Mouse (Mus musculus) kidney, postnatal 14 days (tissue): ENCODE measurements around the gene Kat2b.
"Not testable (repeated sequence)": the region's sequence is repeated elsewhere in the genome, so short reads cannot be mapped to it uniquely, and the experiment has no call there.

Experiments
- DNase-seq: peaks from one replicate; pipeline ENCODE4 v3.0.0; 2022; ENCODE audit warnings: mixed read lengths

The Kat2b gene

GRCm38 (mm10) chr17:53570361-53570875, 3.8 kb downstream of the Kat2b start:
- peak; percentile 17 for DNase-seq

- DNase-seq: not testable (repeated sequence)
These were observed 4.3 kb downstream of the Kat2b start for GRCm38 (mm10) chr17:53570932-53571331.

- peak; percentile 38 for DNase-seq
These were observed 6.4 kb downstream of the Kat2b start for GRCm38 (mm10) chr17:53573019-53573556.

- DNase-seq: no peak
These were observed 10.5 kb downstream of the Kat2b start for GRCm38 (mm10) chr17:53577151-53577550.

- no peak for DNase-seq
These were observed 11.1 kb downstream of the Kat2b start for GRCm38 (mm10) chr17:53577754-53578153.

- DNase-seq: no peak
These were observed 11.6 kb downstream of the Kat2b start for GRCm38 (mm10) chr17:53578249-53578648.

- no peak for DNase-seq
These were observed 12.1 kb downstream of the Kat2b start for GRCm38 (mm10) chr17:53578776-53579175.

- DNase-seq: no peak
These were observed 13.0 kb downstream of the Kat2b start for GRCm38 (mm10) chr17:53579612-53580011.

GRCm38 (mm10) chr17:53580237-53580636, 13.6 kb downstream of the Kat2b start:
- no peak for DNase-seq

- DNase-seq: no peak
These were observed 15.4 kb downstream of the Kat2b start for GRCm38 (mm10) chr17:53582026-53582585.

- DNase-seq: no peak
These were observed 16.1 kb downstream of the Kat2b start for GRCm38 (mm10) chr17:53582805-53583204.

GRCm38 (mm10) chr17:53583846-53584579, 17.4 kb downstream of the Kat2b start:
- no peak for DNase-seq

GRCm38 (mm10) chr17:53587074-53587851, 20.6 kb downstream of the Kat2b start:
- DNase-seq: peak; percentile 94

- no peak for DNase-seq
These were observed 21.6 kb downstream of the Kat2b start for GRCm38 (mm10) chr17:53588097-53588855.

GRCm38 (mm10) chr17:53590110-53590509, 23.4 kb downstream of the Kat2b start:
- no peak for DNase-seq

- DNase-seq: no peak
These were observed 25.2 kb downstream of the Kat2b start for GRCm38 (mm10) chr17:53591910-53592309.

- DNase-seq: no peak
These were observed 27.9 kb downstream of the Kat2b start for GRCm38 (mm10) chr17:53594590-53594989.

GRCm38 (mm10) chr17:53595527-53595926, 28.9 kb downstream of the Kat2b start:
- DNase-seq: no peak

GRCm38 (mm10) chr17:53596314-53596882, 29.7 kb downstream of the Kat2b start:
- DNase-seq: peak; percentile 17

- DNase-seq: no peak
These were observed 30.5 kb downstream of the Kat2b start for GRCm38 (mm10) chr17:53596941-53597790.

GRCm38 (mm10) chr17:53598571-53598970, 31.9 kb downstream of the Kat2b start:
- no peak for DNase-seq
